Mouse (Mus musculus): ENCODE data around the gene Lgals2.
A peak's percentile ranks its signal among the peaks of the same experiment; 100 is the strongest.

DNA sequence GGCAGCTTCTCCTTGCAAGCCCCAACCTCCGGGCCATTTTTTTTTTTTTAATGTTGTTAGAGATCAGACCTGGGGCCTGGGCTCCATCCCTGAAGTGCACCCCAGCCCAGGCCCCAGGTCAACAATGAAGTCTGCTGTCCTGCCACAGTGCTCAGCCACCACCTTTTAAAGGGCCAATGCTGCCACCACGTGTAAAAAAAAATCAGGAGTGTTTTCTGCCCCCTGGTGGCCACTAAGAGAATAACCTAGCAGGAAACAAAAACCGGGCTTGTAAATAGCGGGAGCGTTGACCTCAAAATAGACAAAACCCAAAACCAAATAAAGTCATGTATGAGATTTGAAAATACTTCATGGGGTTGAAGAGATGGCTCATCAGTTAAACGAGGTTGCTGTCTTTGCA lies 14.4 kb upstream of the Lgals2 start:
- TF ChIP-seq CTCF (IDR thresholded peaks at IDR 0.05; ENCODE audit: low read depth) (peak; percentile 85), EP300 (IDR thresholded peaks at IDR 0.05; ENCODE audit: low read depth) (no peak)
